Mouse (Mus musculus) granulocyte monocyte progenitor cell, adult 5-6 weeks (primary cell): Measurements from ENCODE around the gene Myt1l. TPM values are rescaled to one million over a fixed set of nuclear protein-coding genes. Genes with fewer than 3 reads are reported as not detected.

Experiments used
- ATAC-seq: replicated peaks from 2 replicates; pipeline ENCODE4 v1.8.0; 2016; ENCODE audit warnings: mild to moderate bottlenecking, moderate TSS enrichment, inconsistent platforms; ENCODE audit not compliant: poor library complexity, severe bottlenecking
- total RNA-seq, 2 experiments: library from RNA; stranded (forward) in 1 of 2; stranded (reverse) in 1 of 2; fragments of 200-712, 200-1000 nt in 1 of 2; fragments of >200 nt in 1 of 2; fragmentation: Nextera tagmentation in 1 of 2; gene quantifications; 2 replicates each; pipeline ENCODE4 v1.2.3; 2014 to 2017

Gene Myt1l
- total RNA-seq, 2 experiments from 2014 or later: not detected

DNA sequence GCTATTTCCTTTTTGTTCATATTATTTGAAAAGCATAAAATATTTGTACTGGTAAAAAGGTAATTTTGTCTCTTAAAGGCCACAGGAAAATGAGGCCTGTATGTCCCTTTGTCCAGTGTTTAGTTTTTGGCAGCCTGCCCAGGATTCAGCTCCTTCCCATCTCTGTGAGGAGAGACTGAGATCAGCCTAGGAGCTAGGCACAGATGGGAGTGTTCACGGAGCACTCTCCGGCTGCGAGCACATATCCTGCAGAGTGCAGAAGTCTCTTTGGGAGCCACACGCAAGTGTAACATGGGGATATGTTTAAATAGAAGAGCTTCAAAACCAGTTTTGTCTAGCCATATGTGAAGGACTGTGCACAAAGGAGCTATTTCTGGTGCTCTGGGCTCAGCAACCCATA lies 174.4 kb downstream of the Myt1l start:
- ATAC-seq: no peak

GRCm38 (mm10) chr12:29703541-29703940 lies 175.4 kb downstream of the Myt1l start:
- no peak for ATAC-seq

GRCm38 (mm10) chr12:29707094-29707493 lies 178.9 kb downstream of the Myt1l start:
- ATAC-seq: no peak

- no peak for ATAC-seq
Measured at GRCm38 (mm10) chr12:29708166-29708565, 180.0 kb downstream of the Myt1l start.

DNA sequence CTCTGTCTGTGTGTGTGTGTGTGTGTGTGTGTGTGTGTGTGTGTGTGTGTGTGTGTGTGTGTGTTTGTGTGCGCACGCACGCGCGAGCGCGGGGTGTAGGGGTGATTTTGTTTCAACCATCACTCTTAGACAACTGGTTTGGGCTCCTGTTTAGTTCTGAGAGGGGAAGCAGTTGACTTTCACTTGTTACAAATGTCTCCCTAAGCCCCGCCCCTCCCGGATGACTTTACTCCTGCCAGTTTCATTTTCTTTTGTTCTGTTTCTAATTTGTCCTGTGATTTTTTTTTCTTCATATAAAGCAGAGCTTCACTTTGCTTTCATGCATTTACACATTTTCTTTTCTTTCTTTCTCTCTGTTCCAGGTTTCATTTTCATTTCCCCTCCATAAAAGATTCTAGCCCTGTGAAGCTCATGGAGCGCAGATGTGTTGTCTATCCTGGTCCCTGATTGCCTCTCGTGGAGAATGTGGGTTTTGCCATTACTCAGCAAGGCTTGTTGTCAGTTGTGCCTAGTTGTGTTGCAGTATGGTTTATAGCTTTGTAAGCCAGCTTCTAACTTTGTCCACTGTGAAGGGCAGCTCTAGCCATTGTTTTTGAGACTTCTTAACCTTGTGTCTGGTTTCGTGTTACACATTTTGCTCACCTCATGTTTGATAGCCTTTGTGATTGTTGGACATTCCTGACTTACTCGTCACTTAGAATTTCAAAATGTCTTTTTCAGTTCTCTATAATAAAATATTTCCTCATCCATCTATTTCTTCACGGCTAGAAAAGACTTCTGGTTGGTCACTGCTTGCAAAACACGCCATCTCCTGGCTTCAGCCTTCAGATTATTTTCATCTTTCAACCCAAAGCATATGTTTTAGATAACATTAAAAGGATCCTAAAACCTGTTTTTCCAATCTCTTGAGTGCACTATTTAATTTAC lies 184.9 kb downstream of the Myt1l start:
- ATAC-seq: peak; percentile 90

GRCm38 (mm10) chr12:29723722-29724338 lies 195.6 kb downstream of the Myt1l start:
- ATAC-seq: no peak

- no peak for ATAC-seq
Measured at GRCm38 (mm10) chr12:29728294-29728693, 200.1 kb downstream of the Myt1l start.

GRCm38 (mm10) chr12:29740346-29741025 lies 212.3 kb downstream of the Myt1l start:
- no peak for ATAC-seq

DNA sequence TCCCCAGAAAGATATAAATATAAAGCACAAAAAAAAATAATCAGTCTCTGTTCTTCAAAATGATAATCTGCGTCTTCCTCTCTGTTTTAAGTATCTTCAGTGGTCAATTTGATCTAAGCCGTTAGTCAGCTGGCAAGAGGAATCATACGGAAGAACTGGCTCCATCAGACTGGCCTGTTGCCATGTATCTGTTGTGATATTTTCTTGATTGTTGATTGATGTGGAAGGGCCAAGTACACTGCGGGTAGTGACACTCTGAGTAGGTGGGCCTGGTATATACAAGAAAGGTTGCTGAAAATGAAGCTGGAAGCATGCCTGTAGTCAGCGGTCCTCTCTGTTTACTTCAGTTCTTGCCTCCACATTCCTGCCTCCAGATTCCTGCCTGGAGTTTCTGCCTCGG lies 213.0 kb downstream of the Myt1l start:
- no peak for ATAC-seq

GRCm38 (mm10) chr12:29750604-29751128 lies 222.5 kb downstream of the Myt1l start:
- ATAC-seq: no peak

GRCm38 (mm10) chr12:29755086-29755871 lies 227.1 kb downstream of the Myt1l start:
- ATAC-seq: no peak

DNA sequence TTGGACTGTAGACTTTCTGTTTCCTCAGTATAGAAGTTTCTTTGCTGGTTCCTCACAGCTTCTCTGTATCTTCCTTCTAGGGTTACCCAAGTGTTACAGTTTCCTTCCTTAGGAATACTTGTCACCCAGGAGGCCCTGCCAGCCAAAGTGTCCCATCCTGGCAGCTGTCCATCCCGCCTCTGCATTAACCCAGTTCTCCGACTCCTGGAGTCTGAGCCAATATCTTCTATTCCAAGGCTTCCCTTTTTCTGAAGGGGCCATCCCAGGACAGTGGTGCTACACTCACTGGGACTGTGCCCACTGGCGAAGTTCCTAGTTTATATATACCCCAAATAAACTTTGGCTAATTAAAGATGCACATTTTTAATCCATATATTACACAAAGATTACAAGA lies 227.7 kb downstream of the Myt1l start:
- no peak for ATAC-seq

- no peak for ATAC-seq
Measured at GRCm38 (mm10) chr12:29760611-29761010, 232.4 kb downstream of the Myt1l start.

GRCm38 (mm10) chr12:29766158-29766557 lies 238.0 kb downstream of the Myt1l start:
- ATAC-seq: no peak

DNA sequence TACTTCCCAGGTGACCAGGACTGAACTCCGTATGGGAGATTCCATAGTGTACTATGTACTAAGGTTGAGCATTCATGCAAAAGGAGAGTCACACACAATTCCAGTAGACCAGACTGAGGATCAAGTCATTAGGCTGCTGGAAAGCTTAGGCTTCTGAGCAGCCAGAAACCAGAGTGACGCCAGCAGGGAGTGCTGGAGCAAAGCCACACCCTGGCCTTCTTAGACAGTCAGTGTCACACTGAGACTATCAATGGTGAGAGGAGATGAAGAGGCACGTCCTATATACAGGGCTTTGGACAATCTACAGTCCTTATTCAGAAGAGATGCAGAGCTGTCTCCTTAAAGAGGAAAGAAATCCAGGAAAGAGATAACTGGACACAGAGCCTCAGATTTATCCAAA lies 243.6 kb downstream of the Myt1l start:
- ATAC-seq: no peak

DNA sequence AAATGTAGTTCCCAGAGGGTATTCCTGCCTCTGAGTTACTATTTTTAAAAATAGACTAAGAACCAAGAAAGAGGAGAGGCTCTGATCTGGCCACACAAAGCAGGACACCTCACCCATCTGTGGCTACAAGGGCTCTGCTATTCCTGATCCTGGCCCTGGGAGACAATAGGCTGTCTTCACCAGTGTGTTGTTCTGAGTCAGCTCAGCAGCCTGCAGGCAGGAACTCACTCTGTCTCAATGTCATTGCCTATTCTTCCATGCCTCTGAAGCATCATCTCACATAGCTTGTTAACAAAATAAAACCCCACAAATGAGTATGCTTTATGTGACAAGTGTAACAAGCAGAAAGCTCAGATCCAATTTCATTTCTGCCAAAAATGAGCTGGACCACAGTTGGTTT lies 244.2 kb downstream of the Myt1l start:
- ATAC-seq: no peak

DNA sequence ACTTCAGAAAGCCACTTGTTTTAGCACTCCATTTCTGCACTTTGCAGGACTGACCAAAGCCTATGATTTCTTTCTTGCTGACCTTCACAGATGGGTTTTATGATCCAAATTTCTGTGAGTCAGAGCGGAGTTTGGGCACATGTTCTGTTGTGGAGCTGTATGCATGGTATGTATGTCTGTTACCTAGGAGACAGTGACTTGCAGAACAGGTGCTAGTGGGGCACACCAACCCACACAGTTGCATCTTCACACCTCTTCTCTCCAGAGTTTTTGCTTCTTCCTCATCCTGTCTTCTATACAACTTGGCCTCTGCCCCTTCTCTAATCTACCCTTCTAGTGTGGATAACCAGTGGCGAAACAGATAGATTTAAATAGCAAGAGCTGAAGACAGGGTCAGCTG lies 250.7 kb downstream of the Myt1l start:
- ATAC-seq: no peak

DNA sequence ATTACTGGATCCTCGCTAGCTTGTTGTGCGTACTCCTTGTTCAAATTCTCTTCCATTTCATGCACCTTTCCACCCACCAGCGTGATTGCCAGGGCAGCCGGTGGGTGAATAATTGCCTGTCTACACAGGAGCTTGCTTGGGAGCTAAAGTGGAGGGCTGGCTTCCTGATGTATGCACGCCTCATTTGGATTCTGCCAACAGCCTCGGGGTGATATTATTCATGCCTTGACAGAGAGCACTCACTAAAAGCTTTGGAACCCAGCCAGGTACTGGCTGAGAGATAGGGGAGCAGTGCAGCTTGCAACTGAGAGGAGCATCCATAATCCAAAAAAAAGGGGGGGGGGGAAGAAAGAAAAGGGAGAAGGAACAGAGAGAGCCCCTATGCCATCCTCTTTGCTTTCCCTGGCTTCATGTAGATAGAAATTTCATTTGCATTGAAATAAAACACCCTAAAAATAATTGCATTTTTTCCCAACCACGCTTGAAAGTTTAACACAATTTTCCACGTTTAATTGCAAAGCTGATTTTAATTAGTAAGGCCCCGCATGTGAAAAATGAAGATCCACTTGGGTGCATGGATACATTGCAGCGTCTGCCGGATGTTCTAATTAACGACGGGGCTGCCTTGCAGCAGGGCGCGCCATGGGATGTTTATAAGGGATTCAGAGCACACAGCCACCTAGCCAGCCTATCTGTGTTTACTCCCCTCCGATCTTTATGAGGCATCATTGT lies 261.3 kb downstream of the Myt1l start:
- no peak for ATAC-seq

GRCm38 (mm10) chr12:29790051-29790386 lies 261.8 kb downstream of the Myt1l start:
- ATAC-seq: no peak

GRCm38 (mm10) chr12:29792998-29793397 lies 264.8 kb downstream of the Myt1l start:
- no peak for ATAC-seq
